Mouse (Mus musculus) brain, embryonic 14.5 days (tissue): ENCODE results near the gene Diras2.

Experiments used
- CTCF ChIP-seq: fragments of 200-500 bp; IDR thresholded peaks from 2 replicates; pipeline ENCODE4 v1.5.1; 2012; ENCODE audit warnings: inconsistent platforms, mild to moderate bottlenecking, moderate library complexity, borderline replicate concordance; ENCODE audit not compliant: insufficient read depth, insufficient read length; ENCODE audit errors: extremely low read depth
- POLR2A ChIP-seq: fragments of 200-500 bp; IDR thresholded peaks from 2 replicates; pipeline ENCODE4 v1.6.1; 2012; ENCODE audit warnings: mild to moderate bottlenecking, inconsistent platforms, borderline replicate concordance; ENCODE audit not compliant: poor library complexity, insufficient read depth, insufficient read length, severe bottlenecking; ENCODE audit errors: extremely low read depth

GRCm38 (mm10) chr13:52530008-52530945 lies 802 bp downstream of the Diras2 start:
- TF ChIP-seq CTCF (peak; percentile 75), POLR2A (no peak)
